Mouse (Mus musculus) cerebellum, postnatal 36 days (tissue): ENCODE measurements around the gene Olfr1239.

Experiments used
- DNase-seq, 2 experiments: peaks; one replicate each; pipeline ENCODE4 v3.0.0; 2021 to 2022; ENCODE audit warnings: mixed read lengths in 2 of 2

The Olfr1239 gene

GRCm38 (mm10) chr2:89420307-89420706 lies at the start of gene Olfr1239:
Gene Olfr1239, minus strand, starts transcription at chr2:89420407.
- DNase-seq = no peak

- DNase-seq = no peak
Measured at GRCm38 (mm10) chr2:89442900-89443299, 22.7 kb upstream of the Olfr1239 start, which contains the start of gene Olfr1240. Gene Olfr1240, minus strand, starts transcription at chr2:89443000.

DNA sequence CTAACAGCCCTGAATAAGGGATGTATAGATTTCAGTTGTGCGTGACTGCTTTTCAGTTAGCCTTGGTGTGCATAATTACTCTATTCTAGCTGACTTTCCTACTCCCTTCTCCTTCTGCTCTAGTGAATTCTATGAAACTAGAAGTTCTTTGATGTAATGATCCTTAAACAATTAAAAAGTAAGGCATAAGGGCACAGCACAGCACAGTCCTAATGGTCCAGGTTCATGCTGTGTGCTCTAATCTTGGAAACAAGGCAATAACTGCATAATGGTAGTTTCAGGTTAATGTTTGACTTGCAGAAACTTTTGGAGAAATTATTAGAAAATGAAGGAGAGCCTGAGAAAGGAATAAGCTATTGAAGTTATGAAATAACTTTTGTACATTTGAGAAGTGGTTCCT lies 5.7 kb downstream of the Olfr1239 start:
- DNase-seq = no peak

GRCm38 (mm10) chr2:89409576-89409975 lies 10.6 kb downstream of the Olfr1239 start, which contains the start of gene Olfr1238:
Gene Olfr1238, minus strand, starts transcription at chr2:89409676.
- no peak for DNase-seq

DNA sequence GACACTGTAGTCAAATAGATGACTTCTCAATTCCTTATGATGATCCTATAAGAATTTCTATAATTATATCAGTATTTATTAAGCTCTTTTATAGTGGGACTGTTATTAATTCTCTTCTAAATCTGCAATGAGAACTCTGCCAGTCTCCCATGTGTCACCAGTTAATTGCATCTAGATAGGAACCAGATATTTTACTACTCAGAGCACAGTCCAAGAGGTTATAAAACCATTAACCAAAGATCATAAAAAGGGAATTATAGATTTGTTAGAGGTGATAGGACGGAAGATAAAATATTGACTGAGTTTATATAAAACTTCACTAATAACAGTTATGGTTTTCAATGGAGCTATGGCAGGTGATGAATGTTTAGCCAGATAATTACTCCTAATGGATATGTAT lies 19.3 kb downstream of the Olfr1239 start:
- no peak for DNase-seq
